Mouse (Mus musculus): ENCODE data around the gene Mboat7.

- no peak for TF ChIP-seq E2F4 (IDR thresholded peaks at IDR 0.05; ENCODE audit: insufficient replicate concordance, low read depth, low read length)
- TF ChIP-seq ZNF384 (IDR thresholded peaks at IDR 0.05; ENCODE audit: low read depth, low read length) = no peak
- TF ChIP-seq CTCF (conservative IDR thresholded peaks at IDR 0.05 in 1 of 2, IDR thresholded peaks at IDR 0.05 in 1 of 2; ENCODE audit: low read depth in 2 of 2, low read length in 2 of 2) = no peak
- TF ChIP-seq SMC3 (IDR thresholded peaks at IDR 0.05; ENCODE audit: low read depth, low read length) = no peak
These were observed 21.9 kb upstream of the Mboat7 start for GRCm38 (mm10) chr7:3715249-3715648.
